Mouse (Mus musculus) lung, embryonic 16.5 days (tissue): ENCODE measurements around the gene Vstm2b. TPM values are rescaled to one million over a fixed set of nuclear protein-coding genes. Genes with fewer than 3 reads are reported as not detected.
A peak's percentile ranks its signal among the peaks of the same experiment; 100 is the strongest.

Source experiments
- ATAC-seq: fragments of 200-750 bp; cut with Nextera tagmentation; 2 replicates; pipeline ENCODE4 v1.8.0; 2017; ENCODE audit warnings: low read depth, mild to moderate bottlenecking, moderate library complexity
- H3K27ac ChIP-seq: fragments of 300-500 bp; sonication (generic); 2 replicates; pipeline ENCODE4 v1.5.1; 2014; ENCODE audit warnings: mild to moderate bottlenecking, control low read depth, low read length
- H3K27me3 ChIP-seq: fragments of 300-500 bp; sonication (generic); 2 replicates; pipeline ENCODE4 v1.6.1; 2014; ENCODE audit warnings: low read depth, low read length, mixed read lengths; ENCODE audit not compliant: control insufficient read depth, insufficient read depth
- H3K36me3 ChIP-seq: fragments of 300-500 bp; sonication (generic); 2 replicates; pipeline ENCODE4 v1.6.1; 2014; ENCODE audit warnings: low read length; ENCODE audit not compliant: control insufficient read depth, insufficient read depth
- H3K4me1 ChIP-seq: fragments of 300-500 bp; sonication (generic); replicated peaks from 2 replicates; pipeline ENCODE4 v1.6.1; 2014; ENCODE audit warnings: low read length, mixed read lengths; ENCODE audit not compliant: control insufficient read depth, insufficient read depth
- H3K4me2 ChIP-seq: fragments of 300-500 bp; sonication (generic); 2 replicates; pipeline ENCODE4 v1.6.1; 2014; ENCODE audit warnings: low read depth, low read length, control low read depth
- H3K4me3 ChIP-seq: fragments of 300-500 bp; sonication (generic); 2 replicates; pipeline ENCODE4 v1.5.1; 2014; ENCODE audit warnings: mild to moderate bottlenecking, low read length, control low read depth
- H3K9ac ChIP-seq: fragments of 300-500 bp; sonication (generic); 2 replicates; pipeline ENCODE4 v1.6.1; 2014; ENCODE audit warnings: low read length, control low read depth
- H3K9me3 ChIP-seq: fragments of 300-500 bp; sonication (generic); 2 replicates; pipeline ENCODE4 v1.6.1; 2016; ENCODE audit warnings: low read length; ENCODE audit not compliant: control insufficient read depth
- WGBS: fragments of 180-500 bp; shearing (Covaris S2); extraction: QIAGEN DNeasy Blood & Tissue Kit; methylation state at CpG from one replicate; pipeline ENCODE4 v1.1.7; 2014; 5-methylcytosine and 5-hydroxymethylcytosine counted together
- polyA plus RNA-seq: library from polyadenylated mRNA; unstranded; fragments of >200 nt; fragmentation: Nextera tagmentation; extraction: Ambion mirVana; gene quantifications from 2 replicates; pipeline ENCODE4 v1.2.1, GENCODE M21; 2015

Vstm2b gene
- polyA plus RNA-seq, result 0.41 and 0.50 TPM in 2 replicates

- Histone ChIP-seq H3K27ac (no peak within 1 kb of the TSS), H3K4me3 (peak within 1 kb of the TSS; percentile 44), H3K36me3 (no peaks in the 10 kb centered on the region), H3K9ac (peak within 1 kb of the TSS; percentile 23; the same call in 1 of the 2 replicates), H3K4me1 (no peaks in the 10 kb centered on the region), H3K27me3 (peaks cover 73% of the 10 kb centered on the region), H3K4me2 (peak within 1 kb of the TSS; percentile 57), H3K9me3 (no peaks in the 10 kb centered on the region)
- WGBS, result 2% methylated on average over 28 of the region's 35 CpGs
- no peak for ATAC-seq
Observed at GRCm38 (mm10) chr7:40898096-40898710, at the start of gene Vstm2b. Gene Vstm2b, plus strand, starts transcription at chr7:40898328.

GRCm38 (mm10) chr7:40856088-40856625 is 42.0 kb upstream of the Vstm2b start:
- Histone ChIP-seq H3K27me3 (peaks cover 3% of the 10 kb centered on the region; the same call in 1 of the 2 replicates), H3K9me3 (no peaks in the 10 kb centered on the region), H3K36me3 (no peaks in the 10 kb centered on the region), H3K4me1 (no peaks in the 10 kb centered on the region), H3K9ac (no peak overlapping the region), H3K27ac (no peak overlapping the region), H3K4me3 (no peak overlapping the region), H3K4me2 (no peak overlapping the region)
- 56% methylated on average over 7 of the region's 7 CpGs for WGBS
- peak; percentile 86 for ATAC-seq

GRCm38 (mm10) chr7:40873380-40873990 is 24.6 kb upstream of the Vstm2b start:
- no peak overlapping the region for H3K9ac ChIP-seq
- H3K27me3 ChIP-seq, result no peaks in the 10 kb centered on the region
- 57% methylated on average over 7 of the region's 7 CpGs for WGBS
- no peak overlapping the region for H3K4me2 ChIP-seq
- ATAC-seq, result no peak
- H3K9me3 ChIP-seq, result no peaks in the 10 kb centered on the region
- no peak overlapping the region for H3K4me3 ChIP-seq
- no peaks in the 10 kb centered on the region for H3K36me3 ChIP-seq
- no peak overlapping the region for H3K27ac ChIP-seq
- H3K4me1 ChIP-seq, result no peaks in the 10 kb centered on the region

GRCm38 (mm10) chr7:40884855-40885489 is 13.2 kb upstream of the Vstm2b start:
- Histone ChIP-seq H3K27ac (no peak overlapping the region), H3K4me3 (no peak overlapping the region), H3K36me3 (no peaks in the 10 kb centered on the region), H3K27me3 (no peaks in the 10 kb centered on the region), H3K9me3 (no peaks in the 10 kb centered on the region), H3K4me1 (no peaks in the 10 kb centered on the region), H3K9ac (no peak overlapping the region), H3K4me2 (no peak overlapping the region)
- 52% methylated on average over 8 of the region's 8 CpGs for WGBS
- no peak for ATAC-seq

DNA sequence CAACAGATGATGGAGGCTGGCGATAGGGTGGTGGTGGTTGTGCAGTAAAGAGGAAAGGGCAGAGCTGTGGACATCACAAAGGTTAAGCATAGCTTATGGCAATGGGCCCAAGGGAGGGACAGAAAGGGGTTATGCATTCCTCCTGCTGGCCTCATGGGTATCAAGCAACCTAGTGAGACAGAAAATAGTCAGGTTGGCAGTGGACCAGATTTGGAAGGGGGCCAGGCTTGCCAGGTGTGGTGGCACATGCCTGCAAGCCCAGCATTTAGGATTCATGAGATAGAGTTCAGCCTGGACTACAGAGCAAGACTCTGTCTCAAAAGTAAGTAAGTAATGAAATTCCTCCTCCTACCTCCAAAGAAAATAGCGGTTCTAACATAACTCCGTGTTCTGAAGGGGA is 9.8 kb upstream of the Vstm2b start:
- Histone ChIP-seq H3K4me3 (no peak overlapping the region), H3K36me3 (no peaks in the 10 kb centered on the region), H3K27ac (no peak overlapping the region), H3K4me1 (no peaks in the 10 kb centered on the region), H3K27me3 (no peaks in the 10 kb centered on the region), H3K9me3 (no peaks in the 10 kb centered on the region), H3K9ac (no peak overlapping the region), H3K4me2 (no peak overlapping the region)
- WGBS, result 72% methylated on average over 3 of the region's 3 CpGs
- ATAC-seq, result no peak

DNA sequence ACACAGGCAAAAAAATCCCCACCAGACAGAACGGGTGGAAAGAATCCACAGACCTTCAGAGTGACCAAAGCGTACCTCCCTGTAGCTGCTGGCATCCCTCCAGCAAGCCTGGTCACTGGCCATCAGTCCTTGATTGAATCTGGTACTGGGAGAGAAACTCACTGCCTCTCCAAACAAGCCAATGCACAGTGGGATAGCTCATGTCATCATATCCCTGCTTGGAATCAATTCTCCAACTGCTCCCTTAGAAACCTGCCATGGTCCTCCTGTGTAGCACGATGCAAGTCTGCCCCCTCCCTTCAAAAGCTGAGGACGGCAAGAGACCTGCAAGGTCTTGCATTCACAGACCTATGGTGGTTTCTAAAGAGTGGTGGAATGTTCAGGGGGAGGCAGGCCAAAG is 1.2 kb upstream of the Vstm2b start:
- no peak overlapping the region for H3K4me3 ChIP-seq
- no peak overlapping the region for H3K9ac ChIP-seq
- H3K27me3 ChIP-seq, result peaks cover 60% of the 10 kb centered on the region
- 44% methylated on average over 4 of the region's 4 CpGs for WGBS
- no peaks in the 10 kb centered on the region for H3K4me1 ChIP-seq
- no peak overlapping the region for H3K27ac ChIP-seq
- H3K9me3 ChIP-seq, result no peaks in the 10 kb centered on the region
- H3K36me3 ChIP-seq, result no peaks in the 10 kb centered on the region
- H3K4me2 ChIP-seq, result no peak overlapping the region
- ATAC-seq, result no peak

DNA sequence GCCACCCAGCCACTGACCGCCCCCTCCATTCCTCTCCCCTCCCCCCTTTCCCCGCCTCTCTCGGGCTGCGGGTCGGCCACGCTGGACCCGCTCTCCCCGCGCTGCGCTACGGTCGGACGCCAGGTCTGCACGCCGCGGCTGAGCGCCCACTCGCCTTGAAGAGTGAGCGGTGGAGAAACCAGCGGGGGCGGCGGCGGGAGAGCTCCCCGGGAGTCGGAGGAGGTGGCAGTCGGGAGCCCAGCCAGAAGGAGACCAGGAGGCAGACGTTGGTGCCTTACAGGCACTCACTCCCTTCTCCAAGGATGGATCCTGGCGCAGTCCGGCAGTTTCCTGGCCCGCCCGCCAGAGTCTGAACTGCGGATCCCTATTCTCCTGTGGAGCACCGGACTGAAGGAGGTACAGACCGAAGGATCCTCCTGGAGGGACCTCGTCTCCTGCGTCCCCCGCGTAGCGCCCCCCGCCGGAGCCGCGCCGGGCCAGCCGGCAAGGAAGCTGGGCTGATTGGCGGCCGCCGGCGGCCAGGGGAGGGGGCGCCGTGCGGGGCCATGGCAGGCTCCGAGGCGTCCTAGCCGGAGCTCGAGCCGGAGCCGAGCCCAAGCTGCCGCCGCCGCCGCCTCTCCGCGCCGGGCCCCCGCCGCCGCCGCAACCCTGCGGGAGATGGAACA is 715 bp downstream of the Vstm2b start:
- Histone ChIP-seq H3K4me3 (peak overlapping the region; percentile 44), H3K27me3 (peaks cover 78% of the 10 kb centered on the region), H3K9me3 (no peaks in the 10 kb centered on the region), H3K4me2 (peak overlapping the region; percentile 57), H3K27ac (no peak overlapping the region), H3K4me1 (no peaks in the 10 kb centered on the region), H3K9ac (peak overlapping the region; percentile 23; the same call in 1 of the 2 replicates), H3K36me3 (no peaks in the 10 kb centered on the region)
- under 1% methylated on average over 56 of the region's 70 CpGs for WGBS
- no peak for ATAC-seq

GRCm38 (mm10) chr7:40899376-40900265 is 1.5 kb downstream of the Vstm2b start:
- no peaks in the 10 kb centered on the region for H3K36me3 ChIP-seq
- peak overlapping the region; percentile 44 for H3K4me3 ChIP-seq
- H3K27ac ChIP-seq, result no peak overlapping the region
- under 1% methylated on average over 56 of the region's 61 CpGs for WGBS
- peak overlapping the region; percentile 23; the same call in 1 of the 2 replicates for H3K9ac ChIP-seq
- H3K9me3 ChIP-seq, result no peaks in the 10 kb centered on the region
- H3K27me3 ChIP-seq, result peaks cover 78% of the 10 kb centered on the region
- peak overlapping the region; percentile 57 for H3K4me2 ChIP-seq
- no peak for ATAC-seq
- no peaks in the 10 kb centered on the region for H3K4me1 ChIP-seq
